Mouse (Mus musculus) kidney, adult 8-10 months (tissue): ENCODE results near the gene Il4ra.
A peak's percentile ranks its signal among the peaks of the same experiment; 100 is the strongest.

ENCODE experiments used
- DNase-seq, 2 experiments: peaks; one replicate each; pipeline ENCODE4 v3.0.0; 2022

Gene Il4ra

GRCm38 (mm10) chr7:125550881-125551381 is 989 bp upstream of the Il4ra start:
- no peak for DNase-seq

GRCm38 (mm10) chr7:125552851-125553555 is 1.1 kb downstream of the Il4ra start:
- no peak for DNase-seq

GRCm38 (mm10) chr7:125553653-125554428 is 1.9 kb downstream of the Il4ra start:
- peak in 1 of 2 experiments; percentile 2 for DNase-seq

- no peak for DNase-seq
Measured at GRCm38 (mm10) chr7:125554456-125555114, 2.7 kb downstream of the Il4ra start.

- no peak for DNase-seq
Measured at GRCm38 (mm10) chr7:125555351-125555872, 3.5 kb downstream of the Il4ra start.

- no peak for DNase-seq
Measured at GRCm38 (mm10) chr7:125556096-125556495, 4.2 kb downstream of the Il4ra start.

- no peak for DNase-seq
Measured at GRCm38 (mm10) chr7:125556865-125557264, 4.9 kb downstream of the Il4ra start.

GRCm38 (mm10) chr7:125558401-125558945 is 6.6 kb downstream of the Il4ra start:
- DNase-seq, result no peak

GRCm38 (mm10) chr7:125558997-125559396 is 7.1 kb downstream of the Il4ra start:
- no peak for DNase-seq

- DNase-seq, result no peak
Measured at GRCm38 (mm10) chr7:125559537-125559936, 7.6 kb downstream of the Il4ra start.

- DNase-seq, result peak in 1 of 2 experiments; percentile 48
Measured at GRCm38 (mm10) chr7:125560146-125560785, 8.3 kb downstream of the Il4ra start.

- peak; percentile 70 to 84 for DNase-seq
Measured at GRCm38 (mm10) chr7:125561085-125561690, 9.3 kb downstream of the Il4ra start.

GRCm38 (mm10) chr7:125562413-125562812 is 10.5 kb downstream of the Il4ra start:
- no peak for DNase-seq

GRCm38 (mm10) chr7:125563093-125563492 is 11.2 kb downstream of the Il4ra start:
- no peak for DNase-seq

- no peak for DNase-seq
Measured at GRCm38 (mm10) chr7:125564316-125565024, 12.6 kb downstream of the Il4ra start.

- DNase-seq, result no peak
Measured at GRCm38 (mm10) chr7:125565516-125566285, 13.8 kb downstream of the Il4ra start.

GRCm38 (mm10) chr7:125566420-125566819 is 14.5 kb downstream of the Il4ra start:
- no peak for DNase-seq

- no peak for DNase-seq
Measured at GRCm38 (mm10) chr7:125568888-125569287, 17.0 kb downstream of the Il4ra start.

GRCm38 (mm10) chr7:125571891-125572290 is 20.0 kb downstream of the Il4ra start:
- no peak for DNase-seq

GRCm38 (mm10) chr7:125572737-125573136 is 20.8 kb downstream of the Il4ra start:
- DNase-seq, result no peak
